Mouse (Mus musculus): ENCODE results near the gene Dgkd. TPM values are rescaled to one million over a fixed set of nuclear protein-coding genes. Genes with fewer than 3 reads are reported as not detected.

Gene Dgkd
- 220 TPM for polyA plus RNA-seq (2017; shearing (Covaris generic))

GRCm38 (mm10) chr1:87852892-87853600 is at the start of gene Dgkd:
TSS of gene Dgkd (plus strand) at chr1:87853287.

DNA sequence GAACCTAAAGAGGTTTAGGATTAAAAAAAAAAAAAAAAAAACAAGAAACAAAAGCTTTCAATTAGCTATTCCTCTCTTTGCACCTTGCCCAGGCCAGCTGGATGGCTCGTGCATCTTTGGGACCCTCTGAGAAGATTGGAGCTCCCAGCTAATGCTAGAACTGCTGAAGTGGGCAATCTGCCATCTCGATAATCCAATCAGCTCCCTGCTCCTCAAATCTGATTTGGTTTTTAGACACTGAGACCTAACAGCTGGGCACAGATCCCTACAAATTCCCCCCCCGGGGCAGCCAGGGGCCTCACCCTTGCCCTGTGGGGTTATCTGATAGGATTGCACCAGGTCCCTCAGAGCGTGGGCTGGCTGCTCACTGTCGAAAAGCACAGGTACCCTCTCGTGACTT is 49.5 kb upstream of the Dgkd start, which contains the start of gene Sag:
Gene Sag, plus strand, starts transcription at position 105 of the 400 bp plus-strand sequence.

Other genes starting within 250 kb of the Dgkd start
- gene Inpp5d, start 233.0 kb upstream of the Dgkd start, polyA plus RNA-seq (2017; shearing (Covaris generic)) = 166 TPM
- 77.5 TPM for gene Atg16l1, start 97.4 kb upstream of the Dgkd start, polyA plus RNA-seq (2017; shearing (Covaris generic))
- 1.4 TPM for gene Sag, start 49.6 kb upstream of the Dgkd start, polyA plus RNA-seq (2017; shearing (Covaris generic))
- 15.1 TPM for gene Usp40, start 155.3 kb downstream of the Dgkd start, polyA plus RNA-seq (2017; shearing (Covaris generic))
- not detected for gene Ugt1a10, start 202.1 kb downstream of the Dgkd start, polyA plus RNA-seq (2017; shearing (Covaris generic))
- 0.22 TPM for gene Ugt1a9, start 217.5 kb downstream of the Dgkd start, polyA plus RNA-seq (2017; shearing (Covaris generic))
- not detected for gene Ugt1a8, start 234.5 kb downstream of the Dgkd start, polyA plus RNA-seq (2017; shearing (Covaris generic))
- gene Ugt1a7c, start 241.8 kb downstream of the Dgkd start, polyA plus RNA-seq (2017; shearing (Covaris generic)) = not detected
- not detected for gene Ugt1a6b, start 250.0 kb downstream of the Dgkd start, polyA plus RNA-seq (2017; shearing (Covaris generic))